Mouse (Mus musculus): ENCODE results near the gene Slc3a2.

Slc3a2 gene

GRCm38 (mm10) chr19:8663360-8663839, 59.8 kb downstream of the Slc3a2 start, which contains the start of gene Chrm1:
Gene Chrm1, plus strand, starts transcription at chr19:8663789.
- DNase-seq (ENCODE audit: low read depth, low spot score), result no peak

- peak; percentile 68 for DNase-seq (ENCODE audit: low read depth, low spot score)
Measured at GRCm38 (mm10) chr19:8662337-8662736, 60.8 kb downstream of the Slc3a2 start.

GRCm38 (mm10) chr19:8661821-8662307, 61.3 kb downstream of the Slc3a2 start:
- DNase-seq (ENCODE audit: low read depth, low spot score), result peak; percentile 23
